Mouse (Mus musculus) layer of hippocampus, postnatal 25 days (tissue): Measurements from ENCODE around the gene Rapgef3. TPM values are rescaled to one million over a fixed set of nuclear protein-coding genes. Genes with fewer than 3 reads are reported as not detected.

Experiments used
- DNase-seq, 2 experiments: peaks; one replicate each; pipeline ENCODE4 v3.0.0; 2022; ENCODE audit warnings: mixed read lengths in 2 of 2, low spot score in 1 of 2; ENCODE audit errors: extremely low spot score in 1 of 2
- total RNA-seq, 2 experiments: library from RNA; stranded (reverse); gene quantifications; 2 replicates each; pipeline ENCODE4 v1.2.3; 2021

The Rapgef3 gene
- total RNA-seq, 2 experiments from 2014 or later = 36.3 to 40.3 TPM

GRCm38 (mm10) chr15:97748964-97749363 lies 18.8 kb downstream of the Rapgef3 start:
- no peak for DNase-seq

- no peak for DNase-seq
Observed at GRCm38 (mm10) chr15:97748309-97748708, 19.5 kb downstream of the Rapgef3 start.

GRCm38 (mm10) chr15:97747486-97747885 lies 20.3 kb downstream of the Rapgef3 start:
- DNase-seq = no peak

GRCm38 (mm10) chr15:97746748-97747147 lies 21.0 kb downstream of the Rapgef3 start:
- no peak for DNase-seq

- DNase-seq = no peak
Observed at GRCm38 (mm10) chr15:97746278-97746677, 21.5 kb downstream of the Rapgef3 start.

GRCm38 (mm10) chr15:97745331-97745730 lies 22.4 kb downstream of the Rapgef3 start:
- DNase-seq = no peak

GRCm38 (mm10) chr15:97744930-97745329 lies 22.8 kb downstream of the Rapgef3 start:
- DNase-seq = no peak

- DNase-seq = no peak
Observed at GRCm38 (mm10) chr15:97743961-97744525, 23.7 kb downstream of the Rapgef3 start.

GRCm38 (mm10) chr15:97743210-97743609 lies 24.6 kb downstream of the Rapgef3 start:
- DNase-seq = no peak

GRCm38 (mm10) chr15:97742600-97742999 lies 25.2 kb downstream of the Rapgef3 start:
- no peak for DNase-seq

- DNase-seq = no peak
Observed at GRCm38 (mm10) chr15:97742074-97742473, 25.7 kb downstream of the Rapgef3 start.

GRCm38 (mm10) chr15:97741662-97742061 lies 26.1 kb downstream of the Rapgef3 start:
- DNase-seq = no peak

- DNase-seq = no peak
Observed at GRCm38 (mm10) chr15:97740283-97740732, 27.5 kb downstream of the Rapgef3 start.

- DNase-seq = no peak
Observed at GRCm38 (mm10) chr15:97738923-97739322, 28.8 kb downstream of the Rapgef3 start.

- DNase-seq = no peak
Observed at GRCm38 (mm10) chr15:97731988-97732387, 35.8 kb downstream of the Rapgef3 start.

GRCm38 (mm10) chr15:97731111-97731510 lies 36.7 kb downstream of the Rapgef3 start, which contains the start of gene Endou:
TSS of gene Endou (minus strand) at chr15:97731339.
- no peak for DNase-seq

GRCm38 (mm10) chr15:97730365-97730764 lies 37.4 kb downstream of the Rapgef3 start:
- no peak for DNase-seq

GRCm38 (mm10) chr15:97728804-97729203 lies 39.0 kb downstream of the Rapgef3 start:
- no peak for DNase-seq

GRCm38 (mm10) chr15:97728394-97728793 lies 39.4 kb downstream of the Rapgef3 start:
- no peak for DNase-seq

GRCm38 (mm10) chr15:97727520-97727919 lies 40.3 kb downstream of the Rapgef3 start:
- no peak for DNase-seq

- DNase-seq = no peak
Observed at GRCm38 (mm10) chr15:97727048-97727447, 40.7 kb downstream of the Rapgef3 start.

GRCm38 (mm10) chr15:97726310-97726709 lies 41.5 kb downstream of the Rapgef3 start:
- DNase-seq = no peak
